Mouse (Mus musculus): ENCODE data around the gene Ric8b.

Ric8b gene

DNA sequence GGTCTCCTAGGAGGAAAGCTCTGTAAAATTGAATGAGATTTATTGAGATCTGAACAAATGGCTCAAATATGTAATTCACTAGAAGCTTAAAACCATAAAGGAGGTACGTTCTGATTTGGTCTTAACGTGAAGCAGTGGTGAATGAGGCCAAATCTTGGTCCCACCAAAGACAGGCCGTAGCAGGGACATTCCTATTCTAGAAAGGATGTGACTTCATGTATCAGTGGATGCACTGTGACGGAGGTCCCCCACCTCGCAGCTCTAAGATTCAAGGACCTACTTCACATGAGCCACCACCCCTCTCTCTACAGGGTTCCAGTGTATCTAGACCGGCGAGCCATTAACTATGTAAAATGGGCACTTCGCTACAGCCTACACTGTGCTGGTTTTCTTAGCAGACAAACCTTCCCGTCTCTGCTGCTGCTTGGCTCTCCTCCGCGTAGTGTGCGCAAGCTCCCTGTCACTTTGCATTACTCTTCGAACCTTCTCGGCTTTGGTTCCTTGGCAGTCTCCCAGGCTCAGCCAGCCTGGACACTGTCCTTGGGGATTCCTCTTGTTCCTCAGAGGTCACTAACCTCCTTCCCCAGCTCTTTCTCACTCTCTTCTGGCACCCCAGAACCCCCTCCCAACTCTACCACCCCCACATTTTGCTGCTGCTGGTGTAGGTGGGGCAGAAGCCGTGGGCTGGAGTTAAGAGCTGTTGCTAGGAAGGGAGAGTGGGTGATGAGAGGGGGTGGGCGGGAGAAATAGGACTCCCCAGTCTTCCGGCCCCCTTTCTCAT, 8.2 kb upstream of the Ric8b start:
- DNase-seq (ENCODE audit: low spot score) = no peak

- no peak for DNase-seq (ENCODE audit: low spot score)
Observed at GRCm38 (mm10) chr10:84910194-84910593, 7.2 kb upstream of the Ric8b start.

GRCm38 (mm10) chr10:84910758-84911384, 6.5 kb upstream of the Ric8b start:
- DNase-seq (ENCODE audit: low spot score) = no peak

DNA sequence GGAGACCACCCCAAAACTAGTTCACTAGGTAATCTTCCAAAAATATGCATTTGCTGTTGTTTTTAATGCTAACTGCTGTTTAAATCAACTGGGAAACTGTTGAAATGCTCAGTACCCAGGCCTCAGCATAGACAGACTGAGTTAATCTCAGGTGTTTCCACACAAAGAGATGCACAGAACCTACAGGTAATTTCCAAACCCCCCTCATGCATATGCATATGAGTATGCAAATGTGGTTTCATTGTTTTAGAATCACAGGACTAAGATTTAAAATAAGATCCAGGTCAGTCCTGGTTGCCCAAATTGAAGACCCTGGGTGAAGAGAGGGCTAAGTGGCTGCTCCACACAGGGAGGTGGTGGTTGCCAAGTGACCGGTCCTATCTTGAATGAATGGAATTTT, 4.3 kb upstream of the Ric8b start:
- no peak for DNase-seq (ENCODE audit: low spot score)

GRCm38 (mm10) chr10:84915476-84915875, 1.9 kb upstream of the Ric8b start:
- no peak for DNase-seq (ENCODE audit: low spot score)

- no peak for DNase-seq (ENCODE audit: low spot score)
Observed at GRCm38 (mm10) chr10:84917731-84918095, 297 bp downstream of the Ric8b start.

- no peak for DNase-seq (ENCODE audit: low spot score)
Observed at GRCm38 (mm10) chr10:84926336-84926735, 8.9 kb downstream of the Ric8b start.

GRCm38 (mm10) chr10:84926885-84927284, 9.5 kb downstream of the Ric8b start:
- no peak for DNase-seq (ENCODE audit: low spot score)

- no peak for DNase-seq (ENCODE audit: low spot score)
Observed at GRCm38 (mm10) chr10:84928465-84928864, 11.0 kb downstream of the Ric8b start.

GRCm38 (mm10) chr10:84935553-84936209, 18.3 kb downstream of the Ric8b start:
- no peak for DNase-seq (ENCODE audit: low spot score)

DNA sequence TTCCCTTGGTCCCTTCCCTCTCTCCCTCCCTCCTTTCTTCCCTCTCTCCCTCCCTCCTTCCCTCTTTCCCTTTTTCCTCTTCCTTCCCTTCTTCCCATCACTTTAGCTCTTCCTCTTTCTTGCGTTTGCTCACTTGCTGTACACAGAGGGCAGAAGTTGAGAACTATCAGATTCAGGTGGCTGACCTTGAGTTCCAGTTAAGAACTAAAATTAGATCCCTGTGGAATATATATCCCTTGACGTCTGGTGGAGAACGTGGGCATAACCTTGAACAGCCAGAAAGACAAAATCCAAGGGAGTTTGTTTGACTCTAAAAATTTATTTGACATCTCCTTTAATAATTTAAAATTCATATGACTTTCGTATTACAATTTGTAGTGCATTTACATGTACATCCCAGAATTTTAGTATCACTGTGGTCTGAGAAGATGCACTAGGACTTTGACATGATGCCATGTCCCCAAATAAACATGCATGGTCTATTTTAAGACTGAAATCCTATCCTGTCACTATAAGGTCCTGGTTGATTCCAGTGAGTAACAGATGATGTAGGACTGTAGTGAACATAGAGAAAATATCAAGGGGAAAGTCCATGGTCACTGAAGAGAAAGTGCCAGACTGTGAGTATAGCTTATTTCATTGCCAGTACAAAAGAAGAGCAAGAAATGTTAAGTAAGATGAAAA, 19.6 kb downstream of the Ric8b start:
- DNase-seq (ENCODE audit: low spot score) = no peak

GRCm38 (mm10) chr10:84938094-84938820, 20.8 kb downstream of the Ric8b start:
- no peak for DNase-seq (ENCODE audit: low spot score)

GRCm38 (mm10) chr10:84938886-84939285, 21.5 kb downstream of the Ric8b start:
- no peak for DNase-seq (ENCODE audit: low spot score)

DNA sequence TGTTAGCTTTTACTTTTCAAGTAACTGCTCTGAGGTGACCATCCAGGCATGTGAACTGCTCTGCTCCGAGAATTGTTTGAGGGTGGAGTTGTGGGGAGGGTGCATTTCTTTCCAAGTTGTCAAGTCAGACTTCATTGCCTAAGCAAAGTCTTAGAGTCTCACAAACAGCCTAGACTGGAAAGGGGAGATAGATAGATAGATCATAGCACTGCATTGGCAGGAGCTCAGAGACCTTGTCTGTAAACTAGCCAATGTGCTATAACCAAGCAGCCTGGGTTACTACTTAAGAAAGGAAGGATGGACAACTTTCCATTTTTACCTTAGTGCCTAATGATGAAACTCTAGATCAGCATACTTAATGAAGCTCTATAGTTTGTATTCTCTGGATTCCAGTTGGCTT, 22.9 kb downstream of the Ric8b start:
- DNase-seq (ENCODE audit: low spot score) = no peak

GRCm38 (mm10) chr10:84945692-84946091, 28.3 kb downstream of the Ric8b start:
- no peak for DNase-seq (ENCODE audit: low spot score)

DNA sequence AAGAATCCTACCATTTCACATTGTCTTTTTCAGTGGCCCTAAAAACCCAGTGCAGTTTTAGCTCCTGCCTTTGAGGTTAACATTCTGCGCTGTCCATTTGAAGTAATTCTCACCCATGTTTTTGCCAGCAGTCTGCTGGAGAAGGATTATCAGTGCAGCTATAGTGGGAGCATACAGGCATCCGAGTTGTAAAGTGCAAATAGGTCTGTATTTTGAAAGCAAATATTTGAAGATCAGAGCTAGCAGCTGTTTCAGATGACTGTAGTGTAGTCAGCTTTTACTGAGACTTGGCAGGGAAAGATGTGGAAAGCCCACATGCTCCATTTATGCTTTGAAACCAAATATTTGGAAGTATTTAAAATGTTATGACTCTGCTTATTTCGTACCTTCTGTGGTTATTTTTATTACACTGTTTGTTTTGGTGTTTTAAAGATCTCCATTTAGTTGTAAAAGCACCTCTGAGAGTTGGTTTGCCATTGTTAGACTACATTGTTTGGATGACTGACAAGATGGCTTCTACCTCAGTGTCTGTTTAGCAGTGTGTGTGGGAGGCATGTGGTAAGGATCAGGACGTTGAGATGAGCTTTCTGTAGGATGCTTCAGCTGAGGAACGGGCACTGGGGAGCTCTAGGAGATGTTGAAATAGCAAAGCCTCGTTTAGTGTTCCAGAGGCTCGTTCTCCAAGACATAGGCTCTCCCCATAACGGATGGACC, 31.7 kb downstream of the Ric8b start:
- DNase-seq (ENCODE audit: low spot score) = no peak

- DNase-seq (ENCODE audit: low spot score) = no peak
Observed at GRCm38 (mm10) chr10:84949684-84950010, 32.2 kb downstream of the Ric8b start.

DNA sequence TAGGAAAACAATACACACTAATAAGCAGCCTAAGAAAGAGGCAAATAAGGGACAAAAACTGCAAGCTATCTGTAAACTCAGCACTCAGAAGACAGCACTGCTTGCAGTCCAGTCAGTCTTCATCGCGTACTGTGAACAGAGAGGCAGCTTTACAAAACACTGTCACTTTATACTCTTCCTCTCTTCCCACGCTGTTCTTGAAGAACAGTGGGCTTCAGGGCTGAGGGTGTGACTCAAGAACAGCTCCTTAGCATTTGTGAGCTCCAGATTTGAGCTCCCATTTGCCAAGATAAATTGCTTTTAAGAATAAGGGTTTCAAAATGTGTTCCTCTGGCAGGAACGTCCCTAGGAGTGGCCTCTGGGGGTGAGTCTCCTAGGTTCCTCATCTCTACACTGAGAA, 33.0 kb downstream of the Ric8b start:
- no peak for DNase-seq (ENCODE audit: low spot score)

DNA sequence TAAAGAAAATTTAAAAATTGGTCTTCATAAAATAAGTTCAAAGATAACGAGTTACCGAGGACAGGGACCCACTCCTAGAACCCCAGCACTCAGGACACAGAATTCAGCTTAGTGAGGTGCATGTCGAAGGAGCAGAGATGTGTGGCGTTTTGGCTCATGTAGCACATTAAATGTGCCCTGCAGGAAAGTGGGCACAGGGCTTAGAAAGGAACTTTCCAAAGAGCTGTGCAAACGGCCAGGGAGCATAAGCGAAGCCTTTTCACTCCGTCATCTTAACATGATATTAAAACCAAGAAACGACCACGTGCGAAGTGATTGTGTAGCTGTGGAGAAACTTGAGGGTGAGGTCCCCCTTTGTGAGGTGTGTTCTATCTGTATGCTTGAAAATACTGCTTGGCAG, 36.8 kb downstream of the Ric8b start:
- DNase-seq (ENCODE audit: low spot score) = no peak

DNA sequence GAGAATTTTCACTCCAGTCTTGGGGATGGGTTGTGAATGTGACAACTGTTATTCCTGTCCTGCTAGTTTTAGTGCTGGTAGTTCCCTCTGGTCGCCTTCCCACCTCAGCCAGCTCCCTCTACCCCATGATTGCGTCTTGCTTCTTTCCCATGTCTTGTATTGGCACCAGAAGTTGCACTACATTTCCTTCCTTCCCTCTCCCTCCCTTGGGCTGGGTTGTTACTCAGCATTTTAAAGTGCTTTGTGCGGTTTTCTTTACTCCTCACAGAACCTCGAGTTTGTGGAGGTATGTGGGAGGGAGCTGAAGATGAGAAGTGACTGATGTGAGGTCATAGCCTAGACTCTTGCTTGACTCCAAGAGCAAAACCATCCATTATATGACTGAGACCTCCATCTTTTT, 38.8 kb downstream of the Ric8b start:
- no peak for DNase-seq (ENCODE audit: low spot score)

DNA sequence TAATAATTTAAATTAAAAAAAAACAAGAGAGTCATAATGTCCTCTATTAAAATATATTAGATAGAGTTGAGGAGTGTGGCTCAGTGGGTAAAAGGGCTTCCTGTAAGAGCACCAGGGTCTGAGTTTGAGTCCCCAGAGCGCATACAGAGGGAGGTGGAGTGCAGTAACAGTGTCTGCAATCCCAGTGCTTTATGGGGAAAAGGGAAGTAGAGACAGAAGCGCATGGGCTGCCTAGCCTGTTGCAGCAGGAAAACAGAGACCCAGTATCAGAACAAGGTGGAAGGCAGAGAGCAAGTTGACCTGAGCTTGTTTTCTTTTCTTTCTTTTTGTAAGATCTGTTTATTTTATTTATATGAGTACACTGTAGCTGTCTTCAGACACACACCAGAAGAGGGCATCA, 41.2 kb downstream of the Ric8b start:
- DNase-seq (ENCODE audit: low spot score) = no peak
